Mouse (Mus musculus): ENCODE data around the gene Asap3. TPM values are rescaled to one million over a fixed set of nuclear protein-coding genes. Genes with fewer than 3 reads are reported as not detected.
A peak's percentile ranks its signal among the peaks of the same experiment; 100 is the strongest.

Gene Asap3
- 1 to 10 TPM; 2.6 to 3.0 TPM for total RNA-seq (2021)
- long read RNA-seq, experiment 1, full-length matches to known transcripts: 2 of 6 reads
- long read RNA-seq, experiment 1, partial matches to known transcripts: 0 of 6 reads
- long read RNA-seq, experiment 1, other reads (novel, unspliced or antisense): 4 of 6 reads
- long read RNA-seq, experiment 2, full-length matches to known transcripts: 1 of 1 reads
- long read RNA-seq, experiment 2, partial matches to known transcripts: 0 of 1 reads
- long read RNA-seq, experiment 2, other reads (novel, unspliced or antisense): 0 of 1 reads

DNA sequence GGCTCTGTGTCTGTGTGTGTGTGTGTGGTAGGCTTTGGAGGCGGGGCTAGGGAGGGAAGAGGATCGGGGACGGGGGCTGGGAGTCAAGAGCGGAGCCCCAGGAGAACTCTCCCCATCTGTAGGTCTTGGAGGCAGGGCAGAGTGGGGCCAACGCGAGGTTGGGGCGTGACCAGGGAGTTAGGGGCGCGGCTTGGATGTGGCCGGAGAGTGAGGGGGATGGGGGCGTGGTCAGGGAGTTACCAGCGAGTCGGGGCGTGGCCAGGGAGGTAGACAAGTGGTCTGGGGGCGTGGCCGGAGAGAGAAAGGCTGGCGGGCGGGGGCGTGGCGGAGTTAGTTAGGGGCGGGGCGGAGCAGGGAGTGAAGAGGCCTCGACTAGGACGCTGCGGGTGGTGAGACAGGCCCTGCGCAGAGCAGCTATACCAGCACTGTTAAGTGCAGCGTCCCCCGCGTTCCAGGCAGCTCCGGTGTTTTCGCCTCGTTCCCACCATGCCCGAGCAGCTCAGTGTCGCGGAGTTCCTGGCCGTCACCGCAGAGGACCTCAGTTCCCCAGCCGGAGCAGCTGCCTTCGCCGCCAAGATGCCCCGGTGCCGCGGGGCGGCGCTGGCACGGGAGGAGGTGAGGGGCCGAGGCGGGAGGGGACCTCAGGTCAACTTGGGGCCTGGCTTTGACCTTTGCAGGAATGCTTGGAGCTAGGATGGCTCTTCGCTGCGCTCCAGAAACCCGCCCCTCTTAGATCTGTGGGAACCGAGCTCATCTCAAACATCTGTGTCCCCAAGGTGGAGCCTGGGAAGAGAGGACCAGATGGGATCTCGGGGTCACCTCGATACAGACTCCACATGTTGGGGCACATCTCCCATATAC, at the start of gene Asap3:
Asap3 (plus strand) TSS at position 333 of the 861 bp plus-strand sequence.
- DNase-seq (ENCODE audit: low spot score in 2 of 2): peak; percentile 77 to 79

DNA sequence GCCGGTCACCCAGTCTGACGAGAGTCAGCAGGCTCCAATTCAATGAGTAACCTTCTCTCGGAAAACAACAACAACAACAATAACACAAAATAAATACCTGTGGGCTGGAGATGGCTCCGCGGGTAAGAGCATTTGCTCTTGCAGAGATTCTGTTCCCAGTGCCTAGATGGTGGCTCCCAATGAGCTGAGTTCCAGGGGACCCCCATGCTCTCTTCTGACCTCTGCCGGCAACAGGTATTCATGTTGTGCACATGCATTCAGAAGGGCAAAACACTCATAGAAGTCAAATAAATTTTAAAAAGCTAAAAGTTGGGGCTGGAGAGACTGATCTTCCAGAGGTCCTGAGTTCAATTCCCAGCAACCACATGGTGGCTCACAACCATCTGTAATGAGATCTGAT, 47.7 kb upstream of the Asap3 start:
- DNase-seq (ENCODE audit: low spot score in 2 of 2): no peak

DNA sequence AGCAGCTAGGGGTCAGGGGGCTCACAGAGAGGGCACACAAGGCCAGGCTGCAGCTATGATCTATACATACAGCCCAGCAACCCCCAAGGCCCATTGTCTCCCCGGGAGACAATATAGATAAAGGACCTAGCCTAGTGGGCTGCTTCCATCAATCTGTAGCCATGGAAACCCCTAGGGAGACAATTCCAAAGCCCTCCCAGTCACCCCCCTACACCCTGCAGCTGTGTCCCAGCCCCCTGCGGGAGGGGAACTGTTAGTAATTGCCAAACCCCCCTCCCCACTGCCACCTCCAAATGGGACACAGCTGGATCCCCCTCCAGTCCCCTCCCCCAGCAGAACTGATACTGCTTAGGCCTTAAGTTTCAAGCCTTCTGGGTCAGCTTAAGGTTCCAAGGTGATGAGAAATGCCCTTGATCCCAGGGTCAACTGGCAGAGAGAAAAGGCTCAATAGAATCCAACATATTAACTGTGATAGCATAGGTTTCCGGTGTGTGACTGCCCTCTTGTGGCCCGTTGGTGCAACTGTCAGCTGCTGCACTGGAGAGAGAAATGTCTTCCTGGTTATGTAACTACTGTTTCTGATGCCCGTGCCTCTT, 46.3 kb upstream of the Asap3 start:
- DNase-seq (ENCODE audit: low spot score in 2 of 2): peak; percentile 77 to 79

DNA sequence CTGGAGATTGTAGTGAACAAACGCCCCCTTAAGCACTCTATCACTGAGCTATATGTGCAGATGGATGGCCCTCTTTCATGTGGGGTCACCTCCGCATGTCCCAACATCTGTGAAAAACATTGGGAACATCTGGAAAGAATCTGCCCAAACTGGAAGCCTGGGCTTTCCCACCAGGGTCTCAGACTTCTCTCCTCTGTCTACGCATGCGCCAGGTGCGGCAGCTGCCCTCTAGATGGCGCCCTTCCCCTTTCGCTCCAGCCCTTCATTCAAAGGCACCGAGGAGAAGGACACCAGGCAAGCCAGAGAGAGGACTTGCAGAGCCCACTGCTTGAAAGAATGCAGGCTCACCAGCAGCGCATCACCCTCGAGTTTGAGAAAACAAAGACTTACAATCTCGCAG, 42.7 kb upstream of the Asap3 start:
- DNase-seq (ENCODE audit: low spot score in 2 of 2): peak; percentile 83 to 84

DNA sequence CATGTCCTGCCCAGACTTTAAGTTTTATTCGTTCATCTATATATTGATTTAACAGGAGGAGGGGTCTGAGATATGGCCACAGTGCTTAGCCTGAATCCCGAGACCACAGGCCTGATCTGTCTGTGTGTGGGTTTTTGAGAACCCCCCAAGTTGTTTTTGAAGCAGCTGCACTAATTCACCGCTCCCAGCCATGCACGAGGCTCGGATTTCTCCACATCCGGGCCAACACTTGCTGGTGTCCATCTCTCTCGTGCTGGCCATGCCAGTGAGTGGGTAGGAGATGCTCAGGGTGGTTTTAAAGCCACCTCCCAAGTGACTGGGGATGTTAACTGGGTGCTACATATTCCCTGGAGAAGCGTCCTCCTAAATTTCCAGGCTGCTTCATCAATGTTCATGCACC, 41.2 kb upstream of the Asap3 start:
- no peak for DNase-seq (ENCODE audit: low spot score in 2 of 2)

DNA sequence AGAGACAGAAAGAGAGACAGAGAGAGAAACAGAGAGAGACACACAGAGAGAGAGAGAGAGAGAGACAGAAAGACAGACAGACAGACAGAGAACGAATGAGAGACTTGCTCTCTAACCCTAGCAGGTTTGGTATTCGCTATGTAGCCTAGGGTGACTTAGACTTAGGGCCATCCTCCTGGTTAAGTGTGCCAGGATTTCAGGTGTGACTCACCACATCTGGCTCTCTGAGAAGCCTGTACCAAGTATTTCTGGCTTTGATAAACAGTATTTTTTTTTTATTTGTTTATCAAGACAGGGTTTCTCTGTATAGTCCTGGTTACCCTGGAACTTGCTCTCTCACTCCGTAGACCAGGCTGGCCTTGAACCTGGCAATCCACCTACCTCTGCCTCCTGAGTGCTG, 38.5 kb upstream of the Asap3 start:
- DNase-seq (ENCODE audit: low spot score in 2 of 2): no peak

DNA sequence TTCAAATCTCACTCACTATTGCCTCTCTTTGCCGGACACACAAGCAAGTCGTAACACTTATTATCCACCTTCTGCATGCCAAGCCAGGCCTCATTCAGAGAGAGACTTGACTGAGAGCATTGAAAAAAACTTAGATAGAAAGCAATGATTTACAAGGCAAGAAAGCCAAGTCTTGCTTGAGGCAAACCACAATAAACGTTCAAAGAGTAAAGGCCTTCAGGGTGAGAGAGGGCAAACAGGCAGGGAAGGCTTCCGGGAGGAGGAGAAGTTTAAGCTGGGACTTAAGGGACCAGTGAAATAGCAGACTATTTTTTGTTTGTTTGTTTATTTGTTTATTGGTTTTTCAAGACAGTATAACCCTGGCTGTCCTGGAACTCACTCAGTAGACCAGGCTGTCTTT, 35.8 kb upstream of the Asap3 start:
- no peak for DNase-seq (ENCODE audit: low spot score in 2 of 2)

DNA sequence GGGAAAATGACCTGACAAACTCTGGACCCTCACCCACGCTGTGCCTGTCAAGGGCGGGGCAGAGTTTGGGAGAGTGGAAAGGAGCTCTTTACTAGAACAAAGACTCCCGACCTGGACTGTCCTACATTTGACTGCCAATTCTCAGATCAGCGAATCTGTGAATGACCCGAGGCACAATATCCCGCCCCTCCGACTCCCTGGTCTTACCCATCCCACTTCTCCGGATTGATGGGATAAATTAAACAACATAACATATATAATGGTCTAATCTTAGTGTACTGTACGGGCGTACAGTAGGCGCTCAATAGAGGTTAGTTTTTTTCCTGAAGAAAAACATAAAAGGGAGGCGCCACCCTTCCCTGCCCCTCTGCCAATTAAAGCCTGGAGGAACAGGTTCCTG, 34.7 kb upstream of the Asap3 start:
- no peak for DNase-seq (ENCODE audit: low spot score in 2 of 2)

DNA sequence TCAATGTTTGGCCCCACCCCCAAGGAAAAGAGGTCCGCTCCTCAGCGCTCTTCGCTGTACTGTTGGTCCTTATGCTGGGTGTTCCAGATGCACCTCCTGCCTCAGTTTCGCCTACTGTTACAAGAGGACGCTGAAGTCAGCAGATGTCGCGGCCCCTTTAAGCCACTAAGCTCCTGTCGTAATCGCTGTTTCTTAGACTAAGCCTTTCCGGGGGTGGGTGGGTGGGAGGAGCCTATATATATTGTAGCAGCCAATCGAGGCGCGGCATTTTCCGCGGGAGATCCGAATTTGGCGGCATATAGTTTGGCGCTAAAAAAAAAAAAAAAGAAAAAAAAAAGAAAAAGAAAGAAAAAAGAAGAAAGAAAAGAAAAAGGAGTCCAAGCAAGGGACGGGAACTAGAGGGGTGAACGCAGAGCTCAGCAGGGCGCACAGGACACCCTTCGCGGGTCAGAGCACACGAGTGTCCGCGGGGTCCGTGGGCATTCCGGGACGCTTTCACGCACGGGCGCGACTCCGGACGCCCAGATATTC, 34.1 kb upstream of the Asap3 start, which contains the start of gene E2f2:
E2f2 (plus strand) TSS at position 384 of the 531 bp plus-strand sequence.
- peak; percentile 23 to 45 for DNase-seq (ENCODE audit: low spot score in 2 of 2)

DNA sequence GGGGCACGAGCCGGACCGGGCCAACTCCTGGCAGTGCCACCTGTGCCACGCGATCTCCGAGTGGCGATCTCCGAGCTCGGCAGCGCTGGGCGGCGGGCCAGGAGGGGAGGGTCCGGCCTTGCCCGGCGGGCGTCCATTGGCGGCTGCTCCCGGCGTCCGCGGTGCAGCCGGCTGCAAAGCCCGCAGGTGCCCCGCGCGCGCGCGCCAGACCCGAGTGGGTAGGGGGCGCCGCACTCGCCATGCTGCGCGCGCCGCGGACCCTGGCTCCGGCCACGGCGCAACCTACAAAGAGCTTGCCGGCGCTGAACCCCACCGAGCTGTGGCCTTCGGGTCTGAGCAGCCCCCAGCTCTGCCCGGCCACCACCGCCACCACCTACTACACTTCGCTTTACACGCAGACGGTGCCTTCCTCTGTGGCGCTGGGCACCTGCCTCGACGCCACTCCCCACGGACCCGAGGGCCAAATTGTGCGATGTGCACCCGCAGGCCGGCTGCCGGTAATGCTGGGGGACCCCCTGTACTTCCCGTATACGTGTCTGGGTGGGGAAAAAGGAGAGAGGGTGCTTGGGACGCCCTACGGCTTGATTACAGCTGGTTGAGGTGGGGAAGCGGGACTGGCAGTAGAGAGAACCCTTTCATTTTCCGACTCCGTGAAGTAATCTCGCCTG, 33.5 kb upstream of the Asap3 start:
- DNase-seq (ENCODE audit: low spot score in 2 of 2): no peak

DNA sequence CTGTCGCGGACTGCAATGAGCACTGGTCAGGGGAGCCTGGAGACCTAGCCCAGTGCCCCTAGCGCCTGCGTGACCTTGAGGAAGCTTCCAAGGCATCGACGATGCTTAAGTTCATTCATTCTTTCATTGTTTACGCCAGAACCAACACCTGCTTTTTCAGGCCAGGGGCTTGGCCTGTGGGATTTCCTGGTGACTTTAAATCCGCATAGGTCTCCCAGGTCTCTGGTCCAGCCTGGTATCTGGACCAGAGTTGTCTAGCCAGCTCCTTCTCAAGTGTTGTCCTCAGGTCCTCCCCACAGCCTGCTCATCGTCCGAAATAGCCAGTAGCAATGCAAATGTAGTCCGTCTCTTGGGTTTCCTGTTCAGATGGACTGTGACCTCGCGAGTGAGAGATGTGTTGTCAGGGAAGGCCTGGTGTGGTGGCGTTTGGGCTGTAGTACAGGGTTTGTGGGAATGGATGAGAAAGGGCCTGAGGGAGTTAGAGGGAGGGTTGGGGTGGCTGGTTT, 32.9 kb upstream of the Asap3 start:
- no peak for DNase-seq (ENCODE audit: low spot score in 2 of 2)

DNA sequence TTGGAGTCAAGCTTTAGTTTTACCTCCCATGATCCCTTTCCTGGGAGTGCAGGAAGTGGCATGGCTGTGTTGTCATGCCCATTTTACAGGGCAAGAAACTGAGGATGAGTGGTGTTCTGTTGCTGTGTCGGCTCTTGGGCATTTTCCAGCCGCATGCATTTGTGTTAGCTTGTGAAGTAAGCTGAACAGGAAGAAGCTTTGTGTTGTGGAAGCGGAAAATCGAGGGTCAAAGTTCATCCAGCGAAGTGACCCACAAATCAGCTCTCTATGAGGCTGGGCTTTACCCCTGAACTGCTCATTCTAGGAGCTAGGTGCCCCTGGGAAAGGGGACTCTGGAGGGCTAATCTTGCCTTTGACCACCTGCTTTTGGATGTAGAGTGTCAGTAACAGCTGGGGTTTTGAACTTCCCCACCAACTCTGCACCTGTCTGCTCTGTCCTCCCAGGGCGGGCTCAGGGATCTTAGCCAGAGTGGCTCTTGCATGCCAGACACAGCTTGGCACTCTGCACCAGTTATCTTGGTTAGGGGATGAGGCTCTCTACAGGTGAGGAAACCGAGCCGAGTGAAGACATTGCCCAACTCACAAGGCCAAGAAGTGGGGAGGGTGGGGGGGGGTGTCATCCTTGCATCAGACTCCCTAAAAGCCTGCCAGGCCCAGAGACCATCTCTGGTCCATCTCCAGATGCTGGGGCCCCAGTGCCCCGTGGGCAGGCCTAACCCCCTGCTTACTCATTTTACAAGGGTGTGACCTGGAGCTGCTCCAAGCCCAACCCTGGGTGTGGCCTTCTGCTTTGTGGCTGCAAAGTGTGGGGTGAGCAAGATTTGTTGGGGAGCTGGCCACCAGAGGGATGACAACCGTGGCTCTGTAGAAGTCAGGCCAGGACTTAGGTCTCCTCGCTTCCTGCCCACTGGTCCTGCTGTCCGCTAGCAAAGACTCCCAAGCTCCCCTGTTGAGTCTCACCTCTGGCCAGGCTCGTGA, 31.7 kb upstream of the Asap3 start:
- no peak for DNase-seq (ENCODE audit: low spot score in 2 of 2)

DNA sequence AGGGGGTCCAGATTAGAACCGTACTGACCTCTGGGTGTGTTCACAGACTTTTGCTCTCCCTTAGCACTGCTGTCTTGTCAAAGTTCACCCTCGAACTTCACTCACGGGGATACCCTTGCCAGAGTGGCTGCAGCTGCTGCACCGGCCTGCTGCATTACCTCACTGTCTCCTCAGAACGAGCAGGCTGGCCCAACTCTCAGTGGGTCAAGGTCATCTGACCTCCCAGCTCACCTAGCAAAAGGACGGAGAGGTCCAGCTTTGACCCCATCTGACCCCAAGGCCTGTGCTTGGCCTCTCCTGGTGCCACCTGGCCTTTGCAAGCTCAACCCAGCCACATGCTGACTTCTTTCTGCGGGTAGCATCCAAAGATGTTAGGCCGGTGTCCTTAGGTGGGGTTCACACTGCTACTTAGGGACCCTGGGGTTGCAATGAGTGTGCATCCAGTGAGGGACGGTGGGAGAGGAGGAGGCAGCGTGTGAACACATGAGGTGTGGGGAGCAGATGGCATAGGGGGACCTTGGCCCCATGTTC, 30.1 kb upstream of the Asap3 start:
- DNase-seq (ENCODE audit: low spot score in 2 of 2): no peak

DNA sequence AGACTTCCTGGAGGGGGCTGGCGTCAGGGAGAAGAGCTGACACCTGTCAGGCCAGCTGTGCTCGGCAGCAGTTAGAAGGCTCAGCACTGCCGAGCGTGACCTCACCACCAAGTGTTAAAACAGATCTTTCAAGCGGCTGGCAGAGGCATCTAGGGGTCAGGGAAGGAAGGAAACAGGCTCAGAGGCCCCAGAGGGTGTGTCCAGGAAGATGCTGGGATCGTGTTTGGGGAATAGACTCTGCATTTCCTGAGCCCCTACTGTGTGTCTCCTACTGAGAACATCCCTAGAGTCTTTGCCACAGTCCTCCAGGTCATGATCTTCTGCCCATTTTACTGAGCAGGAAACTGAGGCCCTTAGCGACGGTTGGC, 28.9 kb upstream of the Asap3 start:
- DNase-seq (ENCODE audit: low spot score in 2 of 2): no peak

DNA sequence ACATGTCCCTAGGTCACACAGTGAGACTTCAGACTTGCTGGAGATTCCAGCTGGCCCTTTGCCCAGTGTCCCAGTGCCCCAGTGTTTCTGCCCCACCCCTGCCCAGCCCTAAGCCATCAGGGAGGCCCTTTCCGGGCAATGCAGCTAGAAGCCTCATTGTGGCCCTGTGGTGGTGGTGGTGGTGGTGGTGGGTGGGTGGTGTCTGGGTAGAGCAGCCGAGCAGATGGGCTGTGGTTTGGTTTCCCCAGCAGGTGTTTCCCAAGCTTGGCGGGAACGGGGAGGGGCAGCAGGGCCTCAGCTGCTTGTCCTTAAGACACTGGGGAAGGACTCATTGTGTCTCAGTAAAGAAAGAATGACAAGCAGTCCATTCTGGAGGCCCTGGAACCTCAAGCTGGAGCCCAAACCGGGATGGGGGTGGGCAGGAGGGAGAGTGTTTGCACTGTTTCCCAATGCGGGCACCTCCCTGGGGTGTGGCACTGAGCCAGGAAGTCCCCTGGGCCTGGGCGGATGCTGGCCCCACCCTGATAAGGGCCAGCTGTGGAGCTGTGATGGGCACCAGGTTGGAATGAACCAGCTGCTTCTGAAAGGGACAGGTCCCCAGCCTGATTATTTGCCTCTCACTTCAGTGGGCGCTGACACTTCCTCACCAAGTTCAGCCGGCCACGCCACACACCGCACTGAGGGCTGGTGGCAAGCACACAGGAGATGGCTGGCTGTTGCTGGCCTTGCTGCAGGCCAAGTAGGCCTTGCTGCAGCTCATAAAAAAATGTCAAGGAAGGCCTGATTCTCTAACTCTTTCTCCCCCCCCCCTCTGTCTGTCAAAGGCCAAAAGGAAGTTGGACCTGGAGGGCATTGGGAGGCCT, 28.3 kb upstream of the Asap3 start:
- no peak for DNase-seq (ENCODE audit: low spot score in 2 of 2)

DNA sequence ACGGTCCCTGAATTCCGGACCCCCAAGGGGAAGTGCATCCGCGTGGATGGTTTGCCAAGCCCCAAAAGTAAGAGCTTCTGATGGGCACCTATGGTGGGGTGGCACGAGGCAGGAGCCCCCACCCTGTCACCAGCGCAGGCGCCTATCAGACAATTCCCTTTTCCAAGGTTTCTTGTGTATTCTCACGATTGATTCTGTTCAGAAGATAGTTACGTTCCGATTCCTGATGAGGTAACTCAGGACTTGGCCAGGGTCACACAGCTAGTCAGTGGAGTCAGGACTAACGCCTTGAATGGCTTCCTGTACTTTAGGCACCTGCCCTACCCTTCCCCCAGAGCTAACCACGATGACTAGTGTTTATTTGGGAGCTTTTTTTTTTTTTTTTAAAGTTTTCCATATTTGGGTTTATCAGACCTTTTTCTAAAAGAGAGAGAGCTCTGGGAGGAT, 27.7 kb upstream of the Asap3 start:
- no peak for DNase-seq (ENCODE audit: low spot score in 2 of 2)

DNA sequence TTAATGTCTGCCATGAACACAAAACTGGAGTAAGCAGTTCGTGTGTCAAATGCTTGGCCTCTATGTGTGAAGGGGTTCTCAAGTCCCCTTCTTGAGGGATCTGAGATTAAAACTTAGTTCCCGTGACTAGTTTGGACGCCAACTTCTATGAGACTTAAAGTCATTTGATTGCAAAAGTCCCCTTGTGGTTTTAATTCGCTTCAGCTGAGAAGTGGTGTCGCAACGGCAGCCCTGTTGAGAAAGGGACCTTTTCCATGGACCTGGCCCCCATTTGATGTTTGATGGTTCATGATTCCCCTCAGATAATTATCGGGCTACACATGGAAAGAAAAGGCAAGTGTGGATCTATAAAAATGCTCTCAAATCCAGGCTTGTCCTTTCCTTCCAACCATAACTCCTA, 26.7 kb upstream of the Asap3 start:
- DNase-seq (ENCODE audit: low spot score in 2 of 2): no peak

DNA sequence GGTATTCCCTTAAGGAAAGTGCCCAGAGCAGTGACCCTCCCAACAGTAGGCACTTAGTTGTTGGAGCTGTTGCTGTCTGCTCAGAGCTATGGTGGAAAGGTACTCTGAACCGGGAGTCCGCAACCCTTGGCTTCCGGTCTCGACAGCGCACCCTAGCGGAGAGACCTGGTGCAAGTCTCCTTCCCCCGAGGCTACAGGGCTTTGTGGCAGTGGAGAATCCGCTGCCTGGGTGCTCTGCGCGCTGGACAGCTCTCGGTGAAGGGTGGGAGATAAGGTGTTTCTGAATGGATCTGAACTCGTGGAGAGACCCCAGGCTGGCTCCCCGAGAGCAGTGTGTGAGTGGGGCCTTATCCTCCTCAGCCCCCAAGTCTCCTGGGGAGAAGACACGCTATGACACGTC, 26.2 kb upstream of the Asap3 start:
- DNase-seq (ENCODE audit: low spot score in 2 of 2): peak; percentile 69 to 85

All from left cerebral cortex, adult 18-20 months (tissue).